Mouse (Mus musculus) CH12.LX (cell line): ENCODE results near the gene Tiam1. TPM values are rescaled to one million over a fixed set of nuclear protein-coding genes. Genes with fewer than 3 reads are reported as not detected.

ENCODE experiments used
- DNase-seq: peaks from one replicate; pipeline ENCODE4 v3.0.0-alpha.2; 2013; ENCODE audit errors: extremely low read depth
- H3K27ac ChIP-seq: 2 replicates; pipeline ENCODE4 v1.5.1; 2012; ENCODE audit warnings: low read depth, mild to moderate bottlenecking, control low read depth, moderate library complexity; ENCODE audit not compliant: insufficient read depth
- H3K27me3 ChIP-seq: replicated peaks from 2 replicates; pipeline ENCODE3; 2012; ENCODE audit warnings: inconsistent platforms
- H3K36me3 ChIP-seq, 2 experiments: replicated peaks in 1 of 2; 2 replicates each; pipeline versions ENCODE3 to v1.6.1; 2012; ENCODE audit warnings: inconsistent platforms in 1 of 2, low read length in 1 of 2, mild to moderate bottlenecking in 1 of 2, mixed read lengths in 1 of 2, moderate library complexity in 1 of 2; ENCODE audit not compliant: control insufficient read depth in 1 of 2, insufficient read depth in 1 of 2
- H3K4me1 ChIP-seq, 2 experiments: 2 replicates each; pipeline ENCODE4 v1.6.1; 2012; ENCODE audit warnings: inconsistent platforms in 1 of 2, moderate library complexity in 1 of 2; ENCODE audit not compliant: insufficient read depth in 2 of 2, control insufficient read depth in 1 of 2
- H3K4me2 ChIP-seq: 2 replicates; pipeline ENCODE4 v1.6.1; 2012; ENCODE audit warnings: low read depth, mild to moderate bottlenecking, control low read depth; ENCODE audit not compliant: poor library complexity, insufficient read depth, severe bottlenecking
- H3K4me3 ChIP-seq, 3 experiments: fragments of 150-350 bp in 1 of 3; sonication (generic) in 1 of 3; replicated peaks in 1 of 3; 2 replicates each; pipeline versions ENCODE3 to v1.5.1; 2011 to 2012; ENCODE audit warnings: low read depth in 2 of 3, low read length in 2 of 3, mild to moderate bottlenecking in 2 of 3, moderate library complexity in 2 of 3, control low read depth in 1 of 3, improper control_type of control experiment in 1 of 3, inconsistent platforms in 1 of 3, mixed read lengths in 1 of 3; ENCODE audit not compliant: poor library complexity in 1 of 3
- H3K79me2 ChIP-seq: replicated peaks from 2 replicates; pipeline ENCODE4 v1.6.1; 2012; ENCODE audit warnings: mild to moderate bottlenecking, moderate library complexity; ENCODE audit not compliant: control insufficient read depth, poor library complexity, insufficient read depth, severe bottlenecking; ENCODE audit errors: extremely low read depth
- H3K9ac ChIP-seq: 2 replicates; pipeline ENCODE4 v1.6.1; 2012; ENCODE audit warnings: low read depth, mild to moderate bottlenecking, control low read depth, moderate library complexity; ENCODE audit not compliant: insufficient read depth
- H3K9me3 ChIP-seq: replicated peaks from 2 replicates; pipeline ENCODE3; 2012; ENCODE audit warnings: low read length, inconsistent platforms, mixed read lengths
- BHLHE40 ChIP-seq: IDR thresholded peaks from 2 replicates; pipeline ENCODE4 v1.6.1; 2011; ENCODE audit warnings: mild to moderate bottlenecking, low read depth, low read length, improper control_type of control experiment
- CHD2 ChIP-seq: IDR thresholded peaks from 2 replicates; pipeline ENCODE4 v1.6.1; 2011; ENCODE audit warnings: low read length, improper control_type of control experiment
- CTCF ChIP-seq, 2 experiments: IDR thresholded peaks in 1 of 2; conservative IDR thresholded peaks in 1 of 2; 2 replicates each; pipeline ENCODE4 v1.5.1; 2011 to 2012; ENCODE audit warnings: low read depth in 2 of 2, low read length in 2 of 2, improper control_type of control experiment in 1 of 2, inconsistent platforms in 1 of 2, mild to moderate bottlenecking in 1 of 2, moderate library complexity in 1 of 2
- E2F4 ChIP-seq: IDR thresholded peaks from 2 replicates; pipeline ENCODE4 v1.6.1; 2011; ENCODE audit warnings: low read depth, low read length, improper control_type of control experiment; ENCODE audit not compliant: insufficient replicate concordance
- ELF1 ChIP-seq: IDR thresholded peaks from 2 replicates; pipeline ENCODE4 v1.6.1; 2014; ENCODE audit warnings: low read depth, mild to moderate bottlenecking, inconsistent platforms, low read length, improper control_type of control experiment
- ETS1 ChIP-seq: conservative IDR thresholded peaks from 2 replicates; pipeline ENCODE4 v1.6.1; 2012; ENCODE audit warnings: low read depth, mild to moderate bottlenecking, inconsistent platforms, low read length, improper control_type of control experiment, moderate library complexity
- GABPA ChIP-seq: IDR thresholded peaks from 2 replicates; pipeline ENCODE4 v1.6.1; 2012; ENCODE audit warnings: low read depth, low read length, improper control_type of control experiment, inconsistent platforms; ENCODE audit not compliant: insufficient replicate concordance
- JUND ChIP-seq: conservative IDR thresholded peaks from 2 replicates; pipeline ENCODE4 v1.6.1; 2011; ENCODE audit warnings: low read depth, low read length, improper control_type of control experiment
- MAZ ChIP-seq: IDR thresholded peaks from 2 replicates; pipeline ENCODE4 v1.6.1; 2012; ENCODE audit warnings: low read depth, mild to moderate bottlenecking, inconsistent platforms, low read length, improper control_type of control experiment, moderate library complexity
- MEF2A ChIP-seq: IDR thresholded peaks from 2 replicates; pipeline ENCODE4 v1.6.1; 2014; ENCODE audit warnings: low read depth, mild to moderate bottlenecking, inconsistent platforms, low read length, improper control_type of control experiment, borderline replicate concordance
- MXI1 ChIP-seq: IDR thresholded peaks from 2 replicates; pipeline ENCODE4 v1.6.1; 2011; ENCODE audit warnings: mild to moderate bottlenecking, low read depth, low read length, improper control_type of control experiment
- PAX5 ChIP-seq: IDR thresholded peaks from 2 replicates; pipeline ENCODE4 v1.6.1; 2012; ENCODE audit warnings: low read length, inconsistent platforms, mixed read lengths
- POLR2A ChIP-seq: IDR thresholded peaks from 2 replicates; pipeline ENCODE4 v1.6.1; 2011; ENCODE audit warnings: low read depth, mild to moderate bottlenecking, improper control_type of control experiment, low read length
- RCOR1 ChIP-seq: conservative IDR thresholded peaks from 2 replicates; pipeline ENCODE4 v1.6.1; 2012; ENCODE audit warnings: low read depth, mild to moderate bottlenecking, inconsistent platforms, low read length, improper control_type of control experiment
- TBP ChIP-seq: conservative IDR thresholded peaks from 2 replicates; pipeline ENCODE4 v1.6.1; 2011; ENCODE audit warnings: low read depth, low read length, improper control_type of control experiment
- TCF12 ChIP-seq: IDR thresholded peaks from 2 replicates; pipeline ENCODE4 v1.6.1; 2014; ENCODE audit warnings: low read depth, mild to moderate bottlenecking, inconsistent platforms, low read length, improper control_type of control experiment
- UBTF ChIP-seq: IDR thresholded peaks from 2 replicates; pipeline ENCODE4 v1.6.1; 2012; ENCODE audit warnings: low read depth, mild to moderate bottlenecking, inconsistent platforms, low read length, improper control_type of control experiment, moderate library complexity
- USF1 ChIP-seq: IDR thresholded peaks from 2 replicates; pipeline ENCODE4 v1.6.1; 2014; ENCODE audit warnings: low read depth, mild to moderate bottlenecking, inconsistent platforms, low read length, improper control_type of control experiment
- ZKSCAN1 ChIP-seq: IDR thresholded peaks from 2 replicates; pipeline ENCODE4 v1.6.1; 2012; ENCODE audit warnings: low read depth, inconsistent platforms, low read length, improper control_type of control experiment, borderline replicate concordance
- ZMIZ1 ChIP-seq: IDR thresholded peaks from 2 replicates; pipeline ENCODE4 v1.6.1; 2012; ENCODE audit warnings: low read depth, mild to moderate bottlenecking, inconsistent platforms, low read length, improper control_type of control experiment
- ZNF384 ChIP-seq: IDR thresholded peaks from 2 replicates; pipeline ENCODE4 v1.6.1; 2012; ENCODE audit warnings: low read depth, low read length, improper control_type of control experiment, inconsistent platforms
- dilution Hi-C: fragments of 300-500 bp; cut with MboI; formaldehyde crosslinking; loops from 2 replicates; pipeline ENCODE4 v1.14.3; 2020; ENCODE audit warnings: low sequenced_read_pairs; ENCODE audit not compliant: extremely low pct_unique_long_range_greater_than_20kb, extremely low pct_ligation_motif_present
- in situ Hi-C: fragments of 300-500 bp; cut with MboI; formaldehyde crosslinking; loops from 3 replicates; pipeline ENCODE4 v1.14.3; 2019; ENCODE audit warnings: low sequenced_read_pairs, low pct_ligation_motif_present, low pct_unique_long_range_greater_than_20kb, mixed read lengths
- polyA plus RNA-seq: library from polyadenylated mRNA; unstranded; fragments of >175 nt; gene quantifications from 2 replicates; pipeline ENCODE4 v1.2.1, GENCODE M21; 2012; ENCODE audit warnings: low read depth; ENCODE audit not compliant: insufficient read length
- total RNA-seq, 2 experiments: library from RNA; depleted of rRNA; stranded (reverse); fragments of 300-350 nt in 1 of 2; fragments of >200 nt in 1 of 2; gene quantifications; 2 replicates each; pipeline ENCODE4 v1.2.3; 2012 to 2014

Tiam1 gene
- total and polyA plus RNA-seq, 3 experiments = 0.03 to 0.40 (median 0.04) TPM

- TF ChIP-seq GABPA (no peak), MXI1 (no peak), TCF12 (no peak)
- no peaks in the 10 kb centered on the region for H3K36me3 ChIP-seq
- H3K9ac ChIP-seq = no peak overlapping the region
- no peaks in the 10 kb centered on the region for H3K27me3 ChIP-seq
- no peak overlapping the region for H3K4me2 ChIP-seq
- in situ Hi-C loops = no loop called here
- no peak for DNase-seq
- no peaks in the 10 kb centered on the region for H3K4me1 ChIP-seq
- dilution Hi-C loops = no loop called here
- no peaks in the 10 kb centered on the region for H3K79me2 ChIP-seq
- no peak overlapping the region for H3K27ac ChIP-seq
- no peak overlapping the region for H3K4me3 ChIP-seq
- peaks cover 50% of the 10 kb centered on the region for H3K9me3 ChIP-seq
Observed at GRCm38 (mm10) chr16:89912686-89913375, 230.7 kb downstream of the Tiam1 start.

GRCm38 (mm10) chr16:89909393-89910068 is 234.0 kb downstream of the Tiam1 start:
- Histone ChIP-seq H3K9ac (no peak overlapping the region), H3K36me3 (no peaks in the 10 kb centered on the region), H3K9me3 (peaks cover 49% of the 10 kb centered on the region), H3K27ac (no peak overlapping the region), H3K79me2 (no peaks in the 10 kb centered on the region), H3K4me1 (no peaks in the 10 kb centered on the region), H3K4me3 (no peak overlapping the region), H3K4me2 (no peak overlapping the region), H3K27me3 (no peaks in the 10 kb centered on the region)
- in situ Hi-C loops = no loop called here
- no peak for TF ChIP-seq CHD2
- no peak for TF ChIP-seq JUND
- DNase-seq = no peak
- dilution Hi-C loops = no loop called here

- H3K9ac ChIP-seq = no peak overlapping the region
- H3K79me2 ChIP-seq = no peaks in the 10 kb centered on the region
- no peak overlapping the region for H3K27ac ChIP-seq
- no peaks in the 10 kb centered on the region for H3K27me3 ChIP-seq
- no peak overlapping the region for H3K4me3 ChIP-seq
- DNase-seq = no peak
- no peaks in the 10 kb centered on the region for H3K4me1 ChIP-seq
- H3K36me3 ChIP-seq = no peaks in the 10 kb centered on the region
- H3K4me2 ChIP-seq = no peak overlapping the region
- H3K9me3 ChIP-seq = peaks cover 46% of the 10 kb centered on the region
- dilution Hi-C loops = no loop called here
- TF ChIP-seq ETS1 = no peak
- no peak for TF ChIP-seq UBTF
- TF ChIP-seq E2F4 = no peak
- no peak for TF ChIP-seq USF1
- no peak for TF ChIP-seq TBP
- TF ChIP-seq MXI1 = no peak
- TF ChIP-seq ZMIZ1 = no peak
- TF ChIP-seq MEF2A = no peak
- no peak for TF ChIP-seq PAX5
- no peak for TF ChIP-seq CHD2
- no peak for TF ChIP-seq RCOR1
- TF ChIP-seq JUND = no peak
- TF ChIP-seq BHLHE40 = no peak
- TF ChIP-seq CTCF (conservative IDR thresholded peaks at IDR 0.05 in 1 of 2, IDR thresholded peaks at IDR 0.05 in 1 of 2; ENCODE audit: low read depth in 2 of 2, low read length in 2 of 2) = no peak
- TF ChIP-seq ELF1 = no peak
- TF ChIP-seq MAZ = no peak
- TF ChIP-seq POLR2A = no peak
- no peak for TF ChIP-seq ZNF384
- TF ChIP-seq ZKSCAN1 = no peak
- TF ChIP-seq, all 38 proteins: peak for 0
- in situ Hi-C loops = no loop called here
Observed at GRCm38 (mm10) chr16:89907651-89908050, 235.9 kb downstream of the Tiam1 start.
